ENCODE assay signal across 12 mouse cellular contexts in the genomic region with DNA sequence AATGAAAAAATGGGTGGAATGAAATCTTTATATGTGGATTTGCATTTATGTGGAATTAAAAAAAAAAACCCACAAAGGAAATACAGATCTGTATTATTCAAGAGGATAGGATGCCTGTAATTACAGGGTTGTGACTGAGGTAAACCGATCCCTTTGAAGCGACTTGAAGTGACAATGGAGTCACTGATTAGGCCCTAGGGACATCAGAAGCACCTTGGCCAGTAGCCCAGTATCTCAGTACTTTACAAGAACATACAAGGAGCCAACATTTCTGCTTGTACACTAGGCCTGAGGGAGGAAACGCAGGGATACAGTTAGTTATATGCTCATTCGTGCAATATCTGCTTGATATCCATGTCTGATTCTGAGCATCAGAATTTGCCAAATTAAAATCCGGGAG.
"Had no signal": no experiment of that assay in that cellular context is flagged by ENCODE, and none has a peak within 500 bp of the region (broad histone marks: within the 10 kb centered on the region; RNA-seq: fewer than 3 reads in every experiment).

No protein-coding gene starts in this region.

- H3K4me3 ChIP-seq: kidney, embryonic 15.5 days; limb, embryonic 15.5 days; liver, embryonic 12.5 days; lung, embryonic 15.5 days; neural tube, embryonic 12.5 days; stomach, embryonic 15.5 days had no signal

- H3K9me3 ChIP-seq: kidney, embryonic 15.5 days; limb, embryonic 15.5 days; liver, embryonic 12.5 days; lung, embryonic 15.5 days; neural tube, embryonic 12.5 days; stomach, embryonic 15.5 days had no signal

- H3K36me3 ChIP-seq: kidney, embryonic 15.5 days; limb, embryonic 15.5 days; liver, embryonic 12.5 days; lung, embryonic 15.5 days; neural tube, embryonic 12.5 days; stomach, embryonic 15.5 days had no signal

- H3K4me1 ChIP-seq: limb, embryonic 15.5 days; liver, embryonic 12.5 days; lung, embryonic 15.5 days; neural tube, embryonic 12.5 days; stomach, embryonic 15.5 days had no signal

- ATAC-seq: liver, embryonic 12.5 days had no signal

- H3K27ac ChIP-seq: kidney, embryonic 15.5 days; limb, embryonic 15.5 days; liver, embryonic 12.5 days; lung, embryonic 15.5 days; neural tube, embryonic 12.5 days; stomach, embryonic 15.5 days had no signal

- H3K9ac ChIP-seq: kidney, embryonic 15.5 days; limb, embryonic 15.5 days; liver, embryonic 12.5 days; lung, embryonic 15.5 days; neural tube, embryonic 12.5 days; stomach, embryonic 15.5 days had no signal

- DNase-seq: kidney, adult 2 months; kidney, postnatal 14 days; retina, postnatal 1 day; right cerebral cortex, postnatal 4 days; thymus, adult 2 months; thymus, postnatal 25 days had no signal

- H3K27me3 ChIP-seq: kidney, embryonic 15.5 days; limb, embryonic 15.5 days; liver, embryonic 12.5 days; lung, embryonic 15.5 days; neural tube, embryonic 12.5 days; stomach, embryonic 15.5 days had no signal

- H3K4me2 ChIP-seq: kidney, embryonic 15.5 days; limb, embryonic 15.5 days; liver, embryonic 12.5 days; lung, embryonic 15.5 days; neural tube, embryonic 12.5 days; stomach, embryonic 15.5 days had no signal
